Mouse (Mus musculus) testis, adult 2 months (tissue): ENCODE results near the gene Cela1.

Experiments used
- CTCF ChIP-seq: fragments of 200-500 bp; IDR thresholded peaks from 2 replicates; pipeline ENCODE4 v1.5.1; 2012; ENCODE audit warnings: low read depth, mild to moderate bottlenecking, inconsistent platforms, low read length, moderate library complexity; ENCODE audit not compliant: control insufficient read depth, insufficient read depth, insufficient replicate concordance
- POLR2A ChIP-seq: fragments of 200-500 bp; IDR thresholded peaks from 2 replicates; pipeline ENCODE4 v1.6.1; 2012; ENCODE audit warnings: low read depth, mild to moderate bottlenecking, inconsistent platforms, low read length, moderate library complexity; ENCODE audit not compliant: control insufficient read depth

DNA sequence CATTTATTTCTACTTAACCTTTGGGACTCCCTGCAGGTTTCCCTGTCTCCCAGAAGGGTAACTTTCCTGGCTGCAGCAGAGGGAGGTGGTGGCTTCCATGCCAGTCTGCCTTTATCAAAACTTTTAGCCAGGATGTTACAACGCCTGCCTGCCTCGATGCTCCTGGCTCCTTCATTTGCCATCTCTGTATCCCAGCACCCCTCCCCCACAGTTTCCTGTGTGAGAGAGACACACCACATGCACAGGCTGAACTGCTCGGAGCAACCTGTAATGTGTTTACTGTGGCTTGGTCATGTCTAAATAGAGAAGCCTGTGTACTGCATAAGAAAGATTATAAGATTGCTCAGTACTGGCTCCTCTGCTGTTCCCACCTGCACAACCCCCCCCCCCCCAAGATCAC lies 7.3 kb downstream of the Cela1 start:
- TF ChIP-seq CTCF (no peak), POLR2A (no peak)
